Mouse (Mus musculus): Measurements from ENCODE around the gene Bicc1.

Bicc1 gene

GRCm38 (mm10) chr10:71156569-71156968 lies 2.9 kb downstream of the Bicc1 start:
- DNase-seq = no peak

DNA sequence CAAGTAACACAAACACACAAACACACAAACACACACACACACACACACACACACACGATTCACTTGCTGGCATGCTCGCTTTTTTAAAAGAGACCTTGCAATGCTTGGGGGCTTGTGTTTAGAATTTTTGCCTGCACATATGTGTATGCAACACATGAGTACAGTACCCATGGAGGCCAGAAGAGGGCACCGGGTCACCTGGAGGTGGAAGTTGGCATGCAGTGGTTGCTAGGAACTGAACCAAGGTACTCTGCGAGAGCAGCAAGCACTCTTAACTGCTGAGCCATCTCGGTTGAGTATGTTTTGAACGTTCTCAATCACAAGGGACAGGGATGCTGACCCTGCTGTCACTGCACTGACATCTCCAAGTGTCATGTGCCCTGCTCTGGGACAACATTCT lies 5.9 kb downstream of the Bicc1 start:
- DNase-seq = peak; percentile 10

DNA sequence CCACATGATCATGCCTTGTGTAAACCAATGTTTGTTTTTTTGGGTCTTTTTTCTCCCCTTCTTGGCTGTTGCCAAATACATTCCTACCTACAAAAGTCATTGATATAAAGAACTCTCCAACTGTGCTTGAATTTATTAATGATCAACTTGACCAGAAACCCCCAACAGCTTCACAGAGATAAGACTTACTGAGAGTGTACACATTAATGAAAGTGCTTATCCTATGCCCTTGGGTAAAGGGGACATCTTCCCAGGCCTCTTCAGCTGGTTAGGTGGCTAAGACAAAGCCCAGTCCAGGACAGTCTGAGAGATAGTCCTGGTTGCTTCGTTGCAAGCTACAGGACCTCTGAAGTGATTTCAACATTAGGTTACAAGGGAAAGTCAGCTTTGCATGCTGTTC lies 6.4 kb downstream of the Bicc1 start:
- no peak for DNase-seq

GRCm38 (mm10) chr10:71150486-71150885 lies 9.0 kb downstream of the Bicc1 start:
- DNase-seq = no peak

DNA sequence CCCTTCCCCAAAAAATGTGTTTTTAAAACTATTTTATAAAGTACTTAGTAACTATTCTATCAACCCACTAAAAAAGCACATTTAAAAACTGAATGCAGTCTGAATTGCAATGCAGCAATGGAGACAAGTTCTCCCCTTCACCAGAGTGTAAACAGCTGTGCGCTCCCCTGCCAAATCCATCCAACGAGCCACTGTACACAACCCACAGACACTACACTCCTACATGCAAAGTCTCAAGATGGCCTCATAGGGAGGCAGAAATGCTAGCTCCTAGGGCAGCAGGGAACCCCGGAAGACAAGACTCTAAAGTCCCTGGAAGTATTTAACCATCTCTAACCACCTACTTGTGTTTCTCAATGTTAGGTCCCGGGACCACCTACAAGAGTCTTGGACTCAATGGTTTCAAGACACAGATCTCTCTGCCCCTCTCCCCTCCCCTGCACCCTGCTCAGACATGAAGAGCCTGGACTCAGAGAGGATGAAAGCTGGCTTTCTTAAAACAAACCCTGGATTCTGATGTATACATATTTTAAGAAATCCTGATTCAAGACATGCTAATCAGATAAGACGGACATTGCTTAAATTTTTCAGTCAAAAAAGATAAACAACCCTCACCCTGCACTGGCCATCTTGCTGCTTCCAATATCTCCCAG lies 10.4 kb downstream of the Bicc1 start:
- DNase-seq = peak; percentile 15

GRCm38 (mm10) chr10:71148226-71148625 lies 11.3 kb downstream of the Bicc1 start:
- no peak for DNase-seq

- DNase-seq = peak; percentile 53
Measured at GRCm38 (mm10) chr10:71146681-71147615, 12.6 kb downstream of the Bicc1 start.

DNA sequence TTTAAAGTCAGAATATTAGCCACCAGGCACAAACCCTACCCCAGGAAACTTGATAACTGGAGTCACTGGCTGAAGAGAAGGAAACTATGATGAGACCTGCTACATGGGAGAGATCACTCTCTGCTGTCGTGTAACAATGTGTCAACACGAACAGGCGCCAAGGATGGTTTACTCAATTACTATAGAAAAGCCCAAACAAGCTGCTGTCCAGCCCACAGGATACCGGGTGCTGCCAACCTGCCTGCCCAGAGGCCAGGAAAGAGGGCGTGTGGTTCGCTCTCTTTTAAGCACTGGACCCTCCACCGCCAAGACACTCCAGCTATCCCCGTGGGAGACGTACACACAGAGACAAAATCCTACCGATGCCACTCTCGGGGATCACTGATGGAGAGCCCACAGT lies 13.7 kb downstream of the Bicc1 start:
- DNase-seq = peak; percentile 36

DNA sequence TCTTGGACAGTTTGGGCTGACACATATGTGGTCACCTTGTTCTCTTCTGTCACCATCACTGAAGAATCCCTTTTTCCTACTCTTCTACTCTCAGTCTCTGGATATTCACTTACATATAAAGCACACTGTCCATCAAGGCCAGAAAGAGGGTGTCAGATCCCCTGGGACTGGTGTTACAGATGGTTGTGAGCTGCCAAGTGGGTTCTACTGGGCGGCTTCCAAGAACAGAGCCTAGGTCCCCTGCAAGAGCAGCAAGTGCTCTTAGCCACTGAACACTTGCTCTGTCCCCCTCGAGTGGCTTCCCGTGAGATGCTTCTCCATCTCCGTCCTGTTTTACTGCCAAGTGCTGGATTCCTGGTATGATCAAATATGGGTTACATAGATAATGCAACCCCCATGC lies 15.3 kb downstream of the Bicc1 start:
- DNase-seq = peak; percentile 18

- no peak for DNase-seq
Measured at GRCm38 (mm10) chr10:71142568-71142967, 16.9 kb downstream of the Bicc1 start.

DNA sequence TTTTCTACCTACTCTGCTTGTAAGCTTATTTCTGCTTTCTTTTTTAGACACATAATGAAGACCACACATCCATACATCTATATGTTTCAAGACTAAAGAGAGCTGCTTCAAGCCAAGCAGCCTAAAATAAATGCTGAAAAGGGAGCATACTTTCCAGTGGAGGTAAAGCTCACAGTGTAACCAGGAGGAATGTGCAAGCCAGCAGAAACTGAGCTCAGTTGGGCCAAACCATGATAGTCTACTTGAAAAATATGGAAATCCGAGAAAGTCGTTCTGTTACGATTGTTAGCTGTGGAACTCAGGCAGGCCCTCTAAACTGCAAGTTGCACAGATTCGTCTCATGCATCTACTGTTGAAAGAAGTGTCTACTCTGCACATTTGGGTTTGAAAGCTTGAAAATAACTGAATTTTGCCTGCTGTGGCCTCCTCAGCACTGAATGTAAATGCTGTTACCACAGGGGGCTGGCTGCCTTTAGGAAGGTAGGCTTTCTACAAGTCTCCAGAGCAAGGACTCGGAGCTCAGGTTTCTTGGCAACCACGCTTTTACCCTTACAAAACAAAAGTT lies 19.1 kb downstream of the Bicc1 start:
- no peak for DNase-seq

DNA sequence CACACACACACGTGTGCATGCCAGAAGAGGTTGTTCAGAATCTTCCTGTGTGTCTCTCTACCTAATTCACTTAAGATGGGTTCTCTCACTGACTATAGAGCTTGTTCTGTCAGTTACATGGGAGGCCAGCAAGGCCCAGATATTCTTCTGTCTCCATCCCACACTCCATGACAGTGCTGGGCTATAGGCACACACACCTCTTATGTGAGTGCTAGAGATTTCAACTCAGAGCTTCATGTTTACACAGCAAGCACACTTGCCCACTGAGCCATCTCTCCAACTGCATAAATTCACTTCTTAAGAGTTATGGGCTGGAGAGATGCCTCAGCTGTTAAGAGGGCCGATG lies 20.7 kb downstream of the Bicc1 start:
- no peak for DNase-seq

DNA sequence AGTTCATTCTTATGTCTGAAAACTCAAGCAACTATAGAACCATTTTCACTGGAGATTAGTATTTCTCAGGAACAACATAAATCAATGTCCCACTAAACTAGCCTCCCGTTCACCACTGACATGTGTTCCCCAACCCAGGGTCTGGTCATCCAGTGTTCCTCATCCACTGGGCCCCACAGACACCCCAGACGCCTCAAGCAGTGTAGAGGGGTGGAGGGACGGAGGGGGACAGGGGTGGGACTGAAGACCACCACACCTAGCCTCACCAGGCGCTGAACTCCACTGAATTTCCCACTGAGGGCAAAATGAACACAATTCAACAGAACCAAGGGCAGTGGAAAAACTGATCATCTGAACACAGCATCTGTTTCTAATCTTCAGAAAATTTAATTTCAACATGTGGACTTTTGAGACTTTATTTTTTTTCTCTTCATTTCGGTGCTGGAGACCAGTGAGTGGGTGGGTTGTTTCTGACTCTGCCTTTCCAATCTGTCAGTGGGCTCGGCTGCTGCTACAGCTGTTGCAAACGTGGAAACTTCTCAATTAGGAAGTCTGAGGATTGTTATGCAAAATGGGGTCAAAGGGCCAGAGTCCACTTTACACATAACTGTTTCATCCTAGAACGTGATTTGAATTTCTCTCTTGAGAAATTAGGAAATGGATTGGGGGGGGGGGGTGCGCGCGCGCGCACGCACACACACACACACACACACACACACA lies 21.2 kb downstream of the Bicc1 start:
- DNase-seq = no peak

DNA sequence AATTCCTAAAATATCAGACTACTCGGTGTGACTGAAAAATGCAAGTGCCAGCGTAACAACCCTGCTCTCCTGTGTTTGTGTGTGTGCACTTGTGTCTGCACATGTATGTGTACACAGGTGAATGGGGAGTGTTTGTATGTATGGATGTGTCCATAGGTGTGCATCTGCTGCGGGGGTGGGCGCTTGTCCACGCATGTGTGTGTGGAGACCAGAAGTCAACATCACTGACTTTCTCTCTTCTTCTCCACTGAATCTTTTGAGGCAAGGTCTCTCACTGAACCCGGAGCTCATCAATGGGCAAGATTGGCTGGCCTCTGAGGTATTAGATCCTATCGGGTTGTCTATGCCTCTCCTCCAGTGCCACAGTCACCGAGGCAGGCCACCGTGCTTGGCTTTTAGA lies 21.9 kb downstream of the Bicc1 start:
- DNase-seq = no peak

DNA sequence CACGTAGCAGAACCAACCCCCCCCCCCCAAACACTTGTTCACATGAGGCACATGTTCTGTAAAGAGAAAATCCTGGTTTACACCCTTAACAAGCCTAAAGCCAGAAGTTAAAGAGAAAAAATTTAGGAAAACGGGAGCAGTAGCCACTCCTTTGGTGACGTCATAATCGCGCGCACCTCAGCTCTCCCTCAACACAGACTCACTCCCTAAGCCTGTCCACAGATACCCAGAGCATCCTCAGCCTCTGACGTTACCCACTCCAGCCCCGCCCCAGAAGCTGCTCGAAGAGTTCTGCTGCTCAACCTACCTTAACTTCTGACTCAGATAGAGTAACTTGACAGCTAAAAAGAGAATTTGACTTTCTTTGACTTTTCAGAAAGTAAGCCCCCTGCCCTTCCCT lies 28.2 kb downstream of the Bicc1 start:
- no peak for DNase-seq

- DNase-seq = no peak
Measured at GRCm38 (mm10) chr10:71130261-71130660, 29.2 kb downstream of the Bicc1 start.

GRCm38 (mm10) chr10:71127951-71128331 lies 31.6 kb downstream of the Bicc1 start:
- DNase-seq = no peak

DNA sequence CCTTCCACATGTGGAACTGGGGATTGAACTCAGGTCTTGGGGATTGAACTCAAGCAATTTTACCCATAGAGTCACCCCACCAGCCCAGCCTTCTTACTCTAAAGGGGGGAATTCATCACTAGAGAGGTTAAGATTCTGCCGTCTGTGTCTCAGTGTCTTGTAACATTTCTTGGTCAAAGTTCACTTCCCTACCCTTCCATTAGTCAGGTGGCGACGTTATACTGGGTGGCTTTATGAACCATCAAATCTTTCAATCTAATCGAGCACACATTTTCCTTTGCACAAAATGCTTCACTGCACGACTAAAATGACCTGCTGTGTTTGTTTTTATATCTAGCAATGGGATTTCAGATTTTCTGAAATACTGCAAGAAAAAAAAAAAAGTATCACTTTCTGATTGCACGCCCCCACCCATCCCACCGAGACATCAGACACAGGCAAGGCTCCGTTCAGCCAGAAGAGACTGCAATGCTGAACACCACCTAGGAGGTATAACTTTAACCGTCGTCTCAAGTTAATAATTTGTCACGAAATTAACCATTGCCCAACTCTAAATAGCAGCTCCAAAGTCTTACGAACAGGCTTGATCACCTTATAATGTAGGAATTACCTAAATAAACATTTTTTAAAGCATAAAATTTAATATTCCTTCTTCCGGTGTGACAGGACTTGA lies 32.1 kb downstream of the Bicc1 start:
- DNase-seq = no peak

DNA sequence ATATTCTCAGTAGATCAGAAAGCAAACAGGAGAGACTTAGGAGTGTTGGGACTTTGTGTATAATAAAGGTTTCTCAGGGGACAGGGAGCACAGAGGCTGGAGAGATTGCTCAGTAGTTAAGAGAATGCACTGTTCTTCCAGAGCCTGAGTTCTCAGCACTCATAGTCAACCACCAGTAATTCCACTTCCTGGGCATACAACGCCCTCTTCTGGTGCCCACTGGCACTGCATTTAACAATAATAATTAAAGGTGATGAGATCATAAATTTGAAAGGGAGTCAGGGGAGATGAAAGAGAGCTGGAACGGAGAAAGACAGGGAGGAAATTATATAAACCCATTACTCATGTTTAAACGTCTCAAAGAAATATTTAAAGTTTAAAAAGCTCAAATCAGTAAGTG lies 35.5 kb downstream of the Bicc1 start:
- DNase-seq = no peak

- no peak for DNase-seq
Measured at GRCm38 (mm10) chr10:71123395-71123794, 36.1 kb downstream of the Bicc1 start.

- DNase-seq = no peak
Measured at GRCm38 (mm10) chr10:71122480-71122879, 37.0 kb downstream of the Bicc1 start.

GRCm38 (mm10) chr10:71120769-71121165 lies 38.7 kb downstream of the Bicc1 start:
- no peak for DNase-seq
